Comparison of ENCODE assay signal across 9 mouse cellular contexts in genomic region chr7:115450431-115451195, GRCm38 (mm10).
DNase-seq lines count a peak whose midpoint lies in the region; ATAC-seq and TF ChIP-seq lines count a peak whose summit lies in the region.
"Had no signal": no experiment of that assay in that cellular context is flagged by ENCODE, and none has a peak within 500 bp of the region (broad histone marks: within the 10 kb centered on the region; RNA-seq: fewer than 3 reads in every experiment).

No protein-coding gene starts in this region.

- H3K27me3 ChIP-seq in kidney, postnatal 0 days (ENCODE audit: insufficient read depth, low read length): no peaks in the 10 kb centered on the region
- H3K27me3 ChIP-seq in intestine, embryonic 15.5 days (replicated peaks): no peaks in the 10 kb centered on the region

- no peaks in the 10 kb centered on the region for H3K36me3 ChIP-seq in kidney, postnatal 0 days (ENCODE audit: insufficient read depth, low read length)
- no peaks in the 10 kb centered on the region for H3K36me3 ChIP-seq in intestine, embryonic 15.5 days

- no peak overlapping the region for H3K27ac ChIP-seq in kidney, postnatal 0 days
- H3K27ac ChIP-seq in intestine, embryonic 15.5 days: no peak overlapping the region

- TF ChIP-seq CTCF in kidney, postnatal 0 days (IDR thresholded peaks at IDR 0.05; ENCODE audit: low read depth): no peak

- ATAC-seq in kidney, postnatal 0 days (replicated peaks; ENCODE audit: low FRiP score, low read depth): no peak
- 0 out of 2 replicates have a peak, but pooled peaks have one; percentile 23 for ATAC-seq in intestine, embryonic 15.5 days

- H3K9me3 ChIP-seq in kidney, postnatal 0 days (replicated peaks; ENCODE audit: low read length): no peaks in the 10 kb centered on the region
- no peaks in the 10 kb centered on the region for H3K9me3 ChIP-seq in intestine, embryonic 15.5 days

- DNase-seq in kidney, postnatal 0 days (ENCODE audit: low spot score): peak; percentile 12
- no peak for DNase-seq in kidney, adult 18-20 months
- DNase-seq in embryo, embryonic 10 days (ENCODE audit: low spot score): peak; percentile 42
- peak; percentile 26 to 55 for DNase-seq in thymus, adult 18-20 months
- DNase-seq in kidney, postnatal 14 days: no peak
- DNase-seq in spleen, postnatal 14 days (ENCODE audit: low spot score in 2 of 2): no peak

- no peak overlapping the region for H3K4me2 ChIP-seq in kidney, postnatal 0 days (ENCODE audit: low read length)
- no peak overlapping the region for H3K4me2 ChIP-seq in intestine, embryonic 15.5 days (replicated peaks)

- H3K4me3 ChIP-seq in kidney, postnatal 0 days (replicated peaks; ENCODE audit: low read depth, low read length): no peak overlapping the region
- no peak overlapping the region for H3K4me3 ChIP-seq in intestine, embryonic 15.5 days (replicated peaks)
- H3K4me3 ChIP-seq: erythroblast, embryonic 14.5 days; myocyte had no signal

- no peak overlapping the region for H3K9ac ChIP-seq in kidney, postnatal 0 days (ENCODE audit: low read depth, low read length)
- H3K9ac ChIP-seq in intestine, embryonic 15.5 days: no peak overlapping the region

- 0 out of 2 replicates have a peak, but pooled peaks cover 5% of the 10 kb centered on the region for H3K4me1 ChIP-seq in kidney, postnatal 0 days (replicated peaks; ENCODE audit: insufficient read depth, low read length)
- H3K4me1 ChIP-seq in intestine, embryonic 15.5 days (replicated peaks): peaks cover 14% of the 10 kb centered on the region

- 35% methylated on average over 23 of the region's 23 CpGs for WGBS in kidney, postnatal 0 days
- 40% methylated on average over 23 of the region's 23 CpGs for WGBS in intestine, embryonic 15.5 days

Comparison
In these comparisons a context has a peak if more than half of its experiments do, and no peak if none do; other contexts are left out.
1. DNase-seq: peak in kidney, postnatal 0 days (single experiment), embryo, embryonic 10 days (single experiment) and thymus, adult 18-20 months (2 of 2); none in kidney, adult 18-20 months (single experiment), kidney, postnatal 14 days (single experiment) and spleen, postnatal 14 days (0 of 2).